Mouse (Mus musculus) ovary, adult 18-20 months (tissue): ENCODE measurements around the gene Cib1.
A peak's percentile ranks its signal among the peaks of the same experiment; 100 is the strongest.

Experiments used
- DNase-seq: peaks from one replicate; pipeline ENCODE4 v3.0.0; 2022; ENCODE audit warnings: low spot score, mixed read lengths

Gene Cib1

DNA sequence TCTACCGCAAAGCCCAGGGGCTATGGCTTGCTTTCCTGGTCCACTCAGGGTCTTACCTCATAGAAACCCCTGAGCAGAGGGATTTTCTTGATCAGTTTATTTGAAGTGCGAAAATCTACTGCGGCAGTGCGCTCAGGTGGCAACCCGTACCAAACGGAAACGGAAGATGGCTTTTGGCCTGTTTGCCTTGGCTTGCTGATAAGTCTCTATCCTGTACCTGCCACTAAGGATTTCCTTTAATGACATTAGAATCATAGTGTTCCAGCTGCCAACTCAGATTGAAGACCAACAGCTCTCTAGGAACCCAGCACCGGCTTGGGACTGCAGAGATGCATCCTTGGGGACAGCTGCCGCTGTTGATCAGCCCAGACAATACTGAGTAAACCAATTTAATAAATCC lies 1.2 kb upstream of the Cib1 start:
- DNase-seq, result no peak

GRCm38 (mm10) chr7:80231971-80232488 lies 583 bp downstream of the Cib1 start:
- DNase-seq, result no peak

DNA sequence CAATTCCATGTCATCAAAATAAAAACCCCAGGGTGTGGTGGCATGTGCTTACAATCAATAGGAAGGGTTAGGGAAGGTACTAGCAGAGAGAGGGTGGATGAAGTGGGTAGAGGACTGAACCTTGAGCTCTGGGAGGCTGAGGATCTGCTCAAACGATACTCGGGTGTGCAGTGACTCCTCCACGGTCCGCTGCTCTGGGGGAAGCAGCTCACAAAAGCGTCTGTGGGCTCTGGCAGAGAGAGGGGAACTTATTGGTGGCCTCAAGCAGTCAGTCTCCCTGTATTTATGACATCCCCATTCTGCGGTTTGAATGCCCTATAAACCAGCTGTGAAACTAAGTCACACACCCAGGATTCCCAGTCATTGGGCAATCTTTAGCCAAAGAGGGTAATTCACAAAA lies 2.4 kb downstream of the Cib1 start:
- no peak for DNase-seq

DNA sequence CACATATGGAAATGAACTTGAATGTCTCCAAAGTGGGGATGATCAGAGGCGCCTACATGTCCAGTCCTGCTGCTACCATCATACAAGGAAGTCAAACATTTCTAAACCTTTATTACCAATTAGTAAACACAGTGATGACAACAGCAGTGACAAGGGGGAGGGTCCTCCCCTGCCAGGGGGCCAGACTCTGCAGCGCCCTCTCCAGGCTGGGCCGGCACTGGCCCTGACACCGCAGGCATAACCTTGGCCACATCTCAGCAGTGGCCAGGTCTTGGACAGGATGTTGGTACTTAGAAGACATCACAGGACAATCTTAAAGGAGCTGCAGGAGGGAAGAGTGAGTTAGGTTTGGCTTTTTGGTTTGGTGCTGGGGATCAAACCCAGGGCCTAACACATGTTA lies 5.5 kb downstream of the Cib1 start:
- no peak for DNase-seq

DNA sequence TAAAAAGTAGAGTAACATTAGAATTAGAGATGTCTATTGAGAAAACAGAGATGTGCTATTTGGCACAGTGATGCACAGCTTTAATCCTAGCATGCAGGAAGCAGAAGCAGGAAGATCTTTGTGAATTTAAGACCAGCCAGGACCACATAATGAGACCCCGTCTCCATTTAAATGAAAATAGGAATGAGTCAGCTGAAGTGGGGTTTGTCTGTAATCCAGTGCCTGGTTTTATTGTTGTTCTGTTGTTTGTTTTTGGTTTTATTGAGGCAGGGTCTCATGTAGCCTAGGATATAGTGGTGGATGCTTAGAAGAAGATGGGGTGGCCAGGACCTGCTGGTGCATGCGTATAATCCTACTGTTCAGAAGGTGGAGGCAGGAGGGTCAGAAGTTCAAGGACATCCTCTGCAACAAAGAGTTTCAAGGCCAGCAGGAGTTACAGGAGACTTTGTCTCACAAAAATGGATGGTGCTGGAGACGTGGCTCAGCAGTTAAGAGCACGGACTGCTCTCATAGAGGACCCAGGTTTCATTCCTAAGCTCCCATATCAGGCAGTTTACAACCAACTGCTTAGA lies 11.3 kb downstream of the Cib1 start:
- no peak for DNase-seq

DNA sequence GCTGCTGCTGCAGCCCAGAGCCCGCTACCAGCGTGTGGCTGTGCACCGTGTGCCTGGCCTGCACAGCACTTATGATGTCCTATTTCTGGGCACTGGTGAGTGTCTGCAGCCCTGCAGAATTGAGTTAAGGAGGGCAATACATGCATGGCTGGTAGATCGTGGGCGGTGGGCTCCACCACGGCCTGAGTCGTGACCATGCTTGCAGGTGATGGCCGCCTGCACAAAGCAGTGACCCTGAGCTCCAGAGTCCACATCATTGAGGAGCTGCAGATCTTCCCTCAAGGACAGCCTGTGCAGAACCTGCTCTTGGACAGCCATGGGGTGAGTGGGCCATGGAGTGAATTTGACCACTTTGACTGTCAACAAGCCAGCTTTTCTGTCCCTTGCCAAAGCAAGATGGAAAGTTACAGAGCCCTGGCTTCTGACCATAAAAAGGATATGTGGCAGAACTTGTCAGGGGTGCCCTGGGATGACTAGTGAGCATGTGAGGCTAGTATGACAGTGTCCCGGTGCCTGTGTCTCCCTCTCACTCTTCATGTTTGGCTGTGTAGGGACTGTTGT lies 12.3 kb downstream of the Cib1 start:
- DNase-seq, result no peak

DNA sequence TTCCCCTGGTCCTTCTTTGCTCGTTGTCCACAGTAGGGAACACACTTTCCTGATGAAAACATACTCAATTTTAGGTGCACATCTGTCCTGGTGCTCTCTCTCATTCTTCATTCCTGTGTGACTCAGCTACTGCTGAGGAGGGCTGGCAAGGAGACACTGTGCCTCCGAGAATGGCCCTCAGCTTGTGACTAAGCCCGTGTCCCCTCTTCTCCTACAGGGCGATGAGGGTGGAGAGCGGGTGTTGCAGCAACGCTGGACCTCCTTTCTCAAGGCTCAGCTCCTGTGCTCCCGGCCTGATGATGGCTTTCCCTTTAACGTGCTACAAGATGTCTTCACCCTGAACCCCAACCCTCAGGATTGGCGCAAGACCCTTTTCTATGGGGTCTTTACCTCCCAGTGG lies 13.9 kb downstream of the Cib1 start:
- DNase-seq, result no peak

GRCm38 (mm10) chr7:80216566-80216965 lies 16.0 kb downstream of the Cib1 start:
- no peak for DNase-seq

GRCm38 (mm10) chr7:80215398-80215797 lies 17.2 kb downstream of the Cib1 start:
- no peak for DNase-seq

DNA sequence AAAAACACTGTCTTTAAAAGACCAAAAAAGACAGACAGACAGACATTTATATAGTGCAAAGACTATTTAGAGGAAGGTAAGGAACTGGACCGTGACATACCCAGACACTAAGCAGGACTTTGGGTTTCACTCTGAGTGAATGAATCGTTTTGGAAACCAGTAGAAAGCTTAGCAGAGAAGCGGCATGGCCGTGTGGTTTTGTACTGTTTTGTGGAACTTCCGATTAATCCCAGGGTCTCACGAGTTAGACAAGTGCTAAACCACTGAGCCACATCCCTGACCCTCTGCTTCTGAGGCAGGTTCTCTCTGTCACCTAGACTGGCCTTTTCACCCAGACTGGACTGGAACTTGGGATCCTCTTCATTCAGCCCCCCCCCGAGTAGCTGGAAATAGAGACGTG lies 18.2 kb downstream of the Cib1 start:
- no peak for DNase-seq

- DNase-seq, result no peak
Measured at GRCm38 (mm10) chr7:80213604-80214003, 19.0 kb downstream of the Cib1 start.

GRCm38 (mm10) chr7:80210982-80211381 lies 21.6 kb downstream of the Cib1 start:
- no peak for DNase-seq

GRCm38 (mm10) chr7:80209669-80210068 lies 22.9 kb downstream of the Cib1 start:
- DNase-seq, result no peak

- DNase-seq, result peak; percentile 73
Measured at GRCm38 (mm10) chr7:80208738-80209430, 23.7 kb downstream of the Cib1 start.

DNA sequence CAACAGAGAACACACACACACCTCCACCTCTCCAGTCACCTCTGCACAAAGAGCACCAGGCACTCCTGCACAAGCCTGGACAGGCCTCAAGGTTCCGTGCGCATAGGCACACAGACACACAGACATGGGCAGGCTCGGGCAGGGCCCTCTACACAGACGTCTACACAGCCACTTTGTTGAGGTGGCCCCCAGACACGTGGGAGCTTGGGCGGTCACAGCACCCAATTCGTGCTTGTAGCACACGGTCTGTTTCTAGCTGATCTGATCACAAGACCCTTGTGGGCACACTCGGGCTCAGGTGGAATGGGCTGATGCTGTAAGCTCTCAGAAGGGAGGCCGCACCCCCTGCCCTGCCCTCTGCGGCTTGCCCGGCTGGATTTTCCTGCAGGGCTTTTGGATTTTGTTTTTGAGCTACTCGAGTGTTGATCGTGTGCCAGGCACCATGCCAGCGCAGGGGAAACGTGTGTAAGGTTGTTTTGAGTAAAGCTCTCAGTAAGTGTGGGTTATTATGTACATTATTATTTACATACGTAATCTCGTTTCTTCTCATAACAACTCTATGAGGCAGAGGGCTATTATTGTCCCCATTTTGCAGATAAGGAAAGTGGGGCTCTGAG lies 24.5 kb downstream of the Cib1 start:
- DNase-seq, result no peak

DNA sequence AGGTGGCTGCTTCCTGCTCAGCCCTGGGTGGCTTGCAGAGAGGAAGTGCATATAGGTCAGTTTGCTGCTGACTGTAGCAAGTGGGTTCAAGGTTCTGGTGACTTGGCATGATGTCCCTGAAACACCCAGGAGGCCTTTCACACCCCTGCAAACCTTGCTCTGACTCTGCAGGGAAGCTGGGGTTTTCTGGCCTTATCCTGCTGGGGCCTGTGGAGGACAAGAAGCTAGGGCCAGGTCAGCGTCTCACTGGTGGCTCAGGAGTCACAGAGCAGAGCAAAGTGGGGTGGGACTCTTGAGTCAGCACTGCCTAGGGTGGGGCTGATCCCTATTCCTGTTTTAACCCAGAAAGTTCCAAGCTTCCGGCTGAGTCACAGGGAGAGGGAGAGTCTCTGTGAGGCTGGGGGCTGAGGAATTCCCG lies 25.3 kb downstream of the Cib1 start:
- DNase-seq, result no peak

GRCm38 (mm10) chr7:80205705-80206589 lies 26.7 kb downstream of the Cib1 start:
- no peak for DNase-seq

- no peak for DNase-seq
Measured at GRCm38 (mm10) chr7:80204961-80205360, 27.7 kb downstream of the Cib1 start.

DNA sequence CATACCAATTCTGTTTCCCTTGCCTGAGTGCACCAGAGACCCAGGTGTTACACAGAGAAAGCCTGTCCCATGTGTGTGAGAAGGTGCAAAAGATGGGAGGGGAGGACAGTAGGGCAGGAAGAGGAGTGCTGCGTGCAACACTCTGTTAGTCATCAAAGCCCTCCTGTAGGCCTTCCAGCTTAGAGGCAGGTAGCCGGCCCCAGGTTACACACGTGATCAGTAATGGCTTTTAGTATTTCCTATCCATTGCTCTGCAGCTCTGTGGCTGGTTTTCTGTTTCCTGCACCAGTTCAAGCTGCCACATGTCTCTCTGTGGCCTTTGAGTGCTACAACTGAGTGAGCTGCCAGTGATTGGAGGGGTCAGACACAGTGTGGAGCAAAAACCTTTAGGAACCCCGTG lies 28.3 kb downstream of the Cib1 start:
- no peak for DNase-seq

DNA sequence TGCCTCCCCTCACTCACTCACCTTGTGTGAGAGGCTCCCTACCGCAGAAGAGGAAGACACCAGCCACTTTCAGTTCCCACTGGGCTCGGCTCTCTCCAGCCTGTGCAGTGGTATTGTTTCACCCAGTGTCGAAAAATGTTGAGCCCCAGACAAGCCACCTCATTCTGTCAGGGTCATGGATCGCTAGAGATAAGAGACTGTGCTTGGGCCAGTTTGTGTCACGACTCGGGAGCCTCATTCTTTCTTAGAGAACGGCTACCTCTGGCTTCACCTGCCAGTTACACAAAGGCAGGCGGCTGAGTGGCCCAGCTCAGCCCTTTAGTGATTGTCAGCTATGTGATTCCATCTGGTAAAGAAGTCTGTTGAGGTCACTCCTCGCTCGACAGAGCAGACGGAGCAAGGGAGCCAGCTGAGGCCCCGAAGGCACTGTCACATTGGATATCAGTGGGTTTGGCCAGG lies 28.9 kb downstream of the Cib1 start:
- no peak for DNase-seq

GRCm38 (mm10) chr7:80202961-80203360 lies 29.7 kb downstream of the Cib1 start:
- no peak for DNase-seq
